Mouse (Mus musculus) embryonic stem cell, embryonic (primary cell): ENCODE measurements around the gene Arntl.

ENCODE experiments used
- CTCF ChIA-PET, 4 experiments: fragments of 300-600 bp in 2 of 4; fragments of 350-600 bp in 2 of 4; sonication (Branson Sonifier 250); formaldehyde crosslinking; loops; one replicate each; lab custom pipeline; 2022; ENCODE audit warnings: inconsistent platforms in 2 of 4; lab: Charles Lee
- POLR2A ChIA-PET, 4 experiments: fragments of 300-600 bp in 2 of 4; fragments of 350-600 bp in 2 of 4; sonication (Branson Sonifier 250); formaldehyde crosslinking; loops; one replicate each; lab custom pipeline; 2022; ENCODE audit warnings: antibody characterized with exemption in 4 of 4, inconsistent platforms in 1 of 4; lab: Charles Lee

Arntl gene

GRCm38 (mm10) chr7:113193872-113194271 lies 13.4 kb upstream of the Arntl start:
- CTCF ChIA-PET = interaction anchor here in 2 of 4 experiments (0.6 to 1.9 kb wide), 7 partner anchors 9 to 1638 kb away, joined by 3 to 19 read pairs (median 6); no protein-coding TSS in a partner anchor
- POLR2A ChIA-PET = interaction anchor here in 3 of 4 experiments (0.6 to 6.5 kb wide), 11 partner anchors 10 to 627 kb away, joined by 3 to 41 read pairs (median 4); partner anchors contain the start of genes Arntl (in 1 of the 3) and Btbd10 (in 1 of the 3)

- CTCF ChIA-PET = no interaction called here
Observed at GRCm38 (mm10) chr7:113195271-113195670, 12.0 kb upstream of the Arntl start.

GRCm38 (mm10) chr7:113196171-113196570 lies 11.1 kb upstream of the Arntl start:
- POLR2A ChIA-PET = interaction anchor here in 2 of 4 experiments (1.5 to 6.5 kb wide), 3 partner anchors 10 to 63 kb away, joined by 3 to 41 read pairs (median 4); partner anchors contain the start of gene Arntl (in 1 of the 2)

More at GRCm38 (mm10) chr7:113195271-113195670, 12.0 kb upstream of the Arntl start:
- POLR2A ChIA-PET = interaction anchor here in 2 of 4 experiments (0.6 to 6.5 kb wide), 6 partner anchors 11 to 176 kb away, joined by 3 to 41 read pairs (median 4); partner anchors contain the start of gene Arntl (in 1 of the 2)

GRCm38 (mm10) chr7:113197161-113197775 lies 10.0 kb upstream of the Arntl start:
- ChIA-PET POLR2A (interaction anchor here (0.5 to 6.5 kb wide), 18 partner anchors 9 to 890 kb away, joined by 3 to 41 read pairs (median 4); partner anchors contain the start of genes Arntl (in 3 of the 4) and Btbd10 (in 1 of the 4)), CTCF (no interaction called here)

More at GRCm38 (mm10) chr7:113196171-113196570, 11.1 kb upstream of the Arntl start:
- CTCF ChIA-PET = no interaction called here

- ChIA-PET CTCF (interaction anchor here in 2 of 4 experiments (0.7 to 1.3 kb wide), 2 partner anchors 54 to 57 kb away, joined by 3 read pairs; no protein-coding TSS in a partner anchor), POLR2A (interaction anchor here in 1 of 4 experiments (0.7 kb wide), 1 partner anchor 317 kb away, joined by 4 read pairs; no protein-coding TSS in a partner anchor)
Observed at GRCm38 (mm10) chr7:113201584-113201983, 5.7 kb upstream of the Arntl start.

GRCm38 (mm10) chr7:113207471-113208387 lies 464 bp downstream of the Arntl start:
- ChIA-PET CTCF (interaction anchor here in 2 of 4 experiments (1.3 kb wide), 2 partner anchors 41 to 43 kb away, joined by 3 read pairs; no protein-coding TSS in a partner anchor), POLR2A (interaction anchor here (0.6 to 3.3 kb wide), 50 partner anchors 8 to 525 kb away, joined by 3 to 41 read pairs (median 5); partner anchors contain the start of gene Btbd10 (in 3 of the 4))

GRCm38 (mm10) chr7:113208388-113208753 lies 1.1 kb downstream of the Arntl start:
- CTCF ChIA-PET = no interaction called here

GRCm38 (mm10) chr7:113210441-113210840 lies 3.2 kb downstream of the Arntl start:
- POLR2A ChIA-PET = interaction anchor here in 1 of 4 experiments (0.6 to 1.3 kb wide), 6 partner anchors 8 to 41 kb away, joined by 3 to 5 read pairs (median 4); no protein-coding TSS in a partner anchor
- CTCF ChIA-PET = no interaction called here

More at GRCm38 (mm10) chr7:113208388-113208753, 1.1 kb downstream of the Arntl start:
- POLR2A ChIA-PET = interaction anchor here in 2 of 4 experiments (0.7 to 3.3 kb wide), 7 partner anchors 13 to 161 kb away, joined by 3 to 41 read pairs (median 8); partner anchors contain the start of gene Btbd10 (in 1 of the 2)

- POLR2A ChIA-PET = interaction anchor here in 3 of 4 experiments (0.6 to 3.6 kb wide), 8 partner anchors 8 to 64 kb away, joined by 3 to 13 read pairs (median 6); partner anchors contain the start of gene Arntl (in 2 of the 3)
- CTCF ChIA-PET = interaction anchor here in 2 of 4 experiments (0.6 kb wide), 2 partner anchors 79 to 997 kb away, joined by 3 to 4 read pairs; no protein-coding TSS in a partner anchor
Observed at GRCm38 (mm10) chr7:113214245-113215169, 7.2 kb downstream of the Arntl start.

- ChIA-PET POLR2A (interaction anchor here in 3 of 4 experiments (0.8 to 3.6 kb wide), 14 partner anchors 9 to 46 kb away, joined by 3 to 13 read pairs (median 4); partner anchors contain the start of gene Arntl (in 3 of the 3)), CTCF (interaction anchor here in 1 of 4 experiments (1.2 kb wide), 1 partner anchor 1131 kb away, joined by 3 read pairs; no protein-coding TSS in a partner anchor)
Observed at GRCm38 (mm10) chr7:113216152-113216551, 8.9 kb downstream of the Arntl start.

GRCm38 (mm10) chr7:113219416-113219815 lies 12.2 kb downstream of the Arntl start:
- POLR2A ChIA-PET = interaction anchor here in 2 of 4 experiments (1.3 to 3.2 kb wide), 3 partner anchors 10 to 41 kb away, joined by 3 to 10 read pairs (median 6); no protein-coding TSS in a partner anchor
- CTCF ChIA-PET = interaction anchor here in 1 of 4 experiments (1.0 kb wide), 1 partner anchor 19 kb away, joined by 3 read pairs; no protein-coding TSS in a partner anchor

- ChIA-PET POLR2A (interaction anchor here in 3 of 4 experiments (0.7 to 3.2 kb wide), 6 partner anchors 9 to 89 kb away, joined by 3 to 10 read pairs (median 5); no protein-coding TSS in a partner anchor), CTCF (interaction anchor here in 1 of 4 experiments (1.0 kb wide), 1 partner anchor 18 kb away, joined by 3 read pairs; no protein-coding TSS in a partner anchor)
Observed at GRCm38 (mm10) chr7:113219864-113220263, 12.6 kb downstream of the Arntl start.

GRCm38 (mm10) chr7:113220691-113221238 lies 13.5 kb downstream of the Arntl start:
- ChIA-PET POLR2A (interaction anchor here in 3 of 4 experiments (0.5 to 3.2 kb wide), 10 partner anchors 9 to 89 kb away, joined by 3 to 10 read pairs (median 4); no protein-coding TSS in a partner anchor), CTCF (interaction anchor here in 1 of 4 experiments (1.2 kb wide), 1 partner anchor 30 kb away, joined by 3 read pairs; no protein-coding TSS in a partner anchor)

- POLR2A ChIA-PET = interaction anchor here in 2 of 4 experiments (0.6 to 1.2 kb wide), 4 partner anchors 16 to 125 kb away, joined by 3 read pairs; no protein-coding TSS in a partner anchor
- CTCF ChIA-PET = no interaction called here
Observed at GRCm38 (mm10) chr7:113222821-113223220, 15.6 kb downstream of the Arntl start.

GRCm38 (mm10) chr7:113224620-113225019 lies 17.4 kb downstream of the Arntl start:
- CTCF ChIA-PET = interaction anchor here in 1 of 4 experiments (1.1 kb wide), 1 partner anchor 26 kb away, joined by 3 read pairs; no protein-coding TSS in a partner anchor
- POLR2A ChIA-PET = interaction anchor here in 2 of 4 experiments (0.9 to 2.0 kb wide), 5 partner anchors 11 to 58 kb away, joined by 3 to 9 read pairs (median 4); partner anchors contain the start of gene Arntl (in 1 of the 2)
